Mouse (Mus musculus): ENCODE results near the gene Prr23a2.
"Not testable (repeated sequence)": the region's sequence is repeated elsewhere in the genome, so short reads cannot be mapped to it uniquely, and the experiment has no call there.

The Prr23a2 gene

GRCm38 (mm10) chr9:98856210-98856609 is at the start of gene Prr23a2:
Gene Prr23a2 (plus strand): TSS chr9:98856494.
- no peak for DNase-seq (ENCODE audit: extremely low read depth, low read depth, low spot score)

GRCm38 (mm10) chr9:98807631-98808030 is 48.7 kb upstream of the Prr23a2 start:
- no peak for DNase-seq (ENCODE audit: extremely low read depth, low read depth, low spot score)

DNA sequence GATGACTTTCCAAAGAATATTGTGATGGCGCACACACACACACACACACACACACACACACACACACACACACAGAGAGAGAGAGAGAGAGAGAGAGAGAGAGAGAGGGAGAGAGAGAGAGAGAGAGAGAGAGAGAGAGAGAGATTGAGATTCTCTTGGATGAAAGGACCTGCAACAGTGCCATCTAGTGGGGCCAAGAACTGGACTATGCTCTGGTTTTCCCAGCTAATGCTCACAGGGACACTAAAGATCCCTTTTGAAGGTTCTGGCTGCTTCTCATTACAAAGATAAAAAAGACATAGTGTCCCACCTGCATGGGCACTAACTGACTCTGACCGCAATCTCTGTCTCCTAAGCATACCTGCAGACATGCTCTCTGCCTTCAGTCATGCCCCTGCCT is 46.8 kb upstream of the Prr23a2 start:
- not testable (repeated sequence) for DNase-seq (ENCODE audit: extremely low read depth, low read depth, low spot score)

DNA sequence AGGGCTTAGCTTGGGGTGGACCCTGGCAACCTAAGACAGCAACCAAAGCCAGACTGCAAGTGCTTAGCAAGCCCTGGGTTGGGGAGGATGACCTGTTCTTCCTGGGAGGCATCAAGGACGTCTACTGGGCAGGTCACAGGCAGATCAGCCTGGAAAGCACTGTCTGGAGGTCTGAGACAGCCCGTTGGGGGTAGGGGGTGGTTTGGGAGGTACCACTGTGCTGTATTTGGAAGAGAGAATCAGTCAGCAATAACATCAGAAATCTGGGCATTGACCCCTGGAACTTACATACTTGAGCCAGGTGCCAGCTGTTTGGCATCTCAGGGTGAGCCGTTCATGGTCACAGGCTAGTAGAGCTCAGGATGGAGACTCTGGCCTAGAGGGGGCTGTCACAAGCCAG is 40.2 kb upstream of the Prr23a2 start:
- DNase-seq (ENCODE audit: extremely low read depth, low read depth, low spot score): no peak

DNA sequence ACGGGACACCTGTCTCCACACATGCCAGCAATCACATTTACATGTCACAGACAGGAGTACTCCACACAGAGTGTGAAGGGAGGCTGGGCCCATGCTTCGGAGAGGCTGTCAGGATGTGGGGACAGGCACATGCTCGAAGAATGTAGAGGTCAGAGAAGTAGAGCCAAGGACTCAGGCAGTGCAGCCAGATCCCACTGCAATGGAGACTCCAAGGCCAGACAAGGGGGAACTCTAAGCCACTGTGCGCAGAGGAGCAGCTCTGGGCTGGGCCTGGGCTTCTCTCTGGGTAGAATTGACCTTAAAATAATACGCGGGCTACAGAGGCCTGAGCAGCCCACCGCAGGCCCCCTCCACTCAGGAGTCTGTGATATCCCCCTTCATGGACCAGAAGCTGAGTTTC is 38.7 kb upstream of the Prr23a2 start:
- no peak for DNase-seq (ENCODE audit: extremely low read depth, low read depth, low spot score)

GRCm38 (mm10) chr9:98818971-98819370 is 37.3 kb upstream of the Prr23a2 start:
- DNase-seq (ENCODE audit: extremely low read depth, low read depth, low spot score): no peak

GRCm38 (mm10) chr9:98819481-98819880 is 36.8 kb upstream of the Prr23a2 start:
- DNase-seq (ENCODE audit: extremely low read depth, low read depth, low spot score): no peak

DNA sequence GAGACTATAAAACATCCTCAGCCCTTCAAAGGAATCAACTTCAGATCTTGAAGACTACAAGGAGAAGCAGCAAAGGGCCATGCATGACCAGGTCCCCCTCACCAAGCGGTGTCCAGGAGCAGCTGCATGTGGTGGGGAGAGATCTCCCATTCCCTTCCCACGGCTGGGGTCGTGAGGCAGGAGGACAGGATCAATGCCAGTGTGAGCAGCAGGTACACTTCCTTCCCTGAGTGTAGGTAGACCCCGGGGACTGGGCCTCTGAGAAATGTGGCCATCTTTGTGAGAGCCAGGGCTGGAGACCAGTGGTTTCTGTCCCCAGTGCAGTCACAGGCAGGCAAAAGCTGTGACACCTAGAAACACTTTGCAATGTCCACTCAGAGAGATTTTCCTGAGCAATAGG is 35.8 kb upstream of the Prr23a2 start:
- DNase-seq (ENCODE audit: extremely low read depth, low read depth, low spot score): no peak

DNA sequence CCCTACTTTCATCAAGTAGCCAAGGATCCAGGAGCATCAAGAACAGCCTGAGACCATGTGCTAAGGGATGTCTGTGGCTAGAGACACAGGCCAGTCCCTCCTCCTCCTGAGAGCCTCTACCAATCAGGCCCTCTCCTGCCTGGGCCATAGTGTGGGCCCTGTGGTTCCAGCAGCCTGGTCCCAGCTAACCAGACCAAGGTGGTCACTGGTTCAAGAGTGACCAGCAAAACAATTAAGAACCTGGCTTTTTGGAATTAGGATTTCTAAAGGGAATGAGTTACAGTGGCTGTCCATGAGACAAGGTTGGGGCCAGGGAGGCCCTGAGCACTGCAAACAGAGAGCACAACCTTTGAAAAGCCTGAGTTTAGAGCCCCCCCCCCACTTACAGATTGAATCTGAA is 35.2 kb upstream of the Prr23a2 start:
- no peak for DNase-seq (ENCODE audit: extremely low read depth, low read depth, low spot score)

- no peak for DNase-seq (ENCODE audit: extremely low read depth, low read depth, low spot score)
Observed at GRCm38 (mm10) chr9:98823805-98824204, 32.5 kb upstream of the Prr23a2 start.

- DNase-seq (ENCODE audit: extremely low read depth, low read depth, low spot score): no peak
Observed at GRCm38 (mm10) chr9:98829508-98829907, 26.8 kb upstream of the Prr23a2 start.

DNA sequence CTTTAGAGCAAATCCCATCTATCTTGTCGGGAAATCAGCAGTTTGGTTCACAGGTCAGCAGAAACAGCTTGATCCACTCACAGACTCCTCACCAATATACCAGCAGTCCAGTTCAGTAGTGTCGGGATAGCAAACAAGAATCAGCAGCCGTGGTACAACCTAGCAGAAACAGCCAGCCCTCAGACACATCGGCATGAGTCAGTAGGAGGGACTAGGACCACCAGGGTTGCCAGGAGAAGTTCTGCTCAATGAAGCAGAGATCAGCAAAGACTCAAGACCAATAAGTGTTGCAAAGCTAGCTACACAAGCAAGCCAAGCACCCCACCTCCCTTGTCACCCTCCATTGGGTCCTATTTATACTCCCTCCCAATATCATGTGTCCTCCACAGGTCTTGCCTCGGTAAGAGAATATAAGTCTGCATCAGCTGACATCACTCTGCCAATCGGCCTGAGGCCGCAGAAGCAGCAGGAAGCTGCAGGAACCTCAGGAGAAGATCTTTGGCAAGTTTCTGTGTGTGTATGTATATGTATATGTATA is 18.7 kb upstream of the Prr23a2 start:
- DNase-seq (ENCODE audit: extremely low read depth, low read depth, low spot score): no peak

DNA sequence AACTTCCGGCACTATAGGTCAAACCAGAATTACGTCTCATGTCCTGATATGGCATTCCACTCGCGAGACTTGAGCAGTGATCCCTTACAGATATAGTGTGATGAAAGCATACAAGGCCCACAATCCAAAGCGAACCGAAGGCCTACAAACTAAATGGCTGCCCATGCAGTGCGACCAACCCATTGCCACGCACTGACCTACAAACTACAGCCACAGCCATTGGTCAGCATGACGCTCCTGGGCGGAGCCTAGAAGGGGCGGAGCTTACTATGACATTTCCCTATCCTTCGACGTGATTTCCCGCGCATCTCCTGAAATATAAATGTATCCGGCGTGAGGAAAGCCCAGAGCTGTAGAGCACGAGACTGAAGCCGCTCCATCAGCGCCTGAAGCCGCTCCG is 14.2 kb upstream of the Prr23a2 start, which contains the start of gene Prr23a1:
Prr23a1 (plus strand) TSS at position 387 of the 400 bp plus-strand sequence.
- DNase-seq (ENCODE audit: extremely low read depth, low read depth, low spot score): no peak

DNA sequence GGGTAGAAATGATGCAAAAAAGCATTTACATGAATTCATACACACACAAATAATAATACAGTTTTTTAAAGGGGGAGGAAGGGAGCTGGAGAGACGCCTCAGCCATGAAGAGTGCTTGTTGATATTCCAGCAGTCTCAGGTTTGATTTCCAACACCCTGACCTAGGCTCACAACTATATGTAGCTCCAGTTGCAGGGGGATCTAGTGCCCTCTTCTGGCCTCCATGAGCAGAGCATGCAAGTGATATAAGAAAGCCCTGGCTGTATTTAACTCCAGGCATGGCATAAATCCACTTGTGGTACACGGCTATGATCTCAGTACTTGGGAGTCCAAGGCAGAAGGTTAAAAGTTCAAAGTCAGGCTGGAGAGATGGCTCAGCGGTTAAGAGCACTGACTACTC is 7.2 kb downstream of the Prr23a2 start:
- DNase-seq (ENCODE audit: extremely low read depth, low read depth, low spot score): no peak

- DNase-seq (ENCODE audit: extremely low read depth, low read depth, low spot score): no peak
Observed at GRCm38 (mm10) chr9:98864571-98864970, 8.3 kb downstream of the Prr23a2 start, which contains the start of gene Prr23a3. Gene Prr23a3 (plus strand): TSS chr9:98864767.

DNA sequence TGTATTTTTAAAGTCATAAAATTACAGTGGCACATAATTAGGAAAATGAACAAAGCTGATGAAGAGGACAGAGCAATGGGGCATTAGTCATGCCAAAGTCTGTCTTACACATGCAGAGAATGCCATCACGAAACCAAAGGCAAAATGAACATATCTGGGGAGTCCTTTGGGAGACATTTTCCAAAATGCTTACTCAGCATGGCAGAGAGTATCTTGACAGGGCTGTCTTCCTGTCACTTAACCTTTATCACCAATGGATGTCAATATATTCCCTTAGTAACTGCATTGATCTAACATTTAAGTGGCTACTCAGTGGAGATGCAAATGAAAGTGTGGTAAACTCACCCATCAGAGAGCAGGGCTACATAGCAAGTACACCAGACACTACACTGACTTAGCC is 45.2 kb downstream of the Prr23a2 start:
- no peak for DNase-seq (ENCODE audit: extremely low read depth, low read depth, low spot score)

- no peak for DNase-seq (ENCODE audit: extremely low read depth, low read depth, low spot score)
Observed at GRCm38 (mm10) chr9:98902819-98903218, 46.5 kb downstream of the Prr23a2 start, which contains the start of gene 7420426K07Rik. Gene 7420426K07Rik (plus strand): TSS chr9:98903119.
